Comparison of ENCODE assay signal across 14 mouse cellular contexts in genomic region chr16:29822110-29822509, GRCm38 (mm10).
"Had no signal": no experiment of that assay in that cellular context is flagged by ENCODE, and none has a peak within 500 bp of the region (broad histone marks: within the 10 kb centered on the region; RNA-seq: fewer than 3 reads in every experiment).

No protein-coding gene starts in this region.

- H3K27me3 ChIP-seq: intestine, embryonic 15.5 days; limb, embryonic 12.5 days had no signal

- H3K36me3 ChIP-seq: intestine, embryonic 15.5 days; limb, embryonic 12.5 days; liver, embryonic 13.5 days had no signal

- H3K4me3 ChIP-seq: intestine, embryonic 15.5 days; left cerebral cortex, adult 2 months; limb, embryonic 12.5 days; liver, embryonic 13.5 days had no signal

- H3K9ac ChIP-seq: intestine, embryonic 15.5 days; limb, embryonic 12.5 days; liver, embryonic 13.5 days had no signal

- ATAC-seq: intestine, embryonic 15.5 days had no signal

- DNase-seq: kidney, adult 11 months; kidney, adult 8-10 months; kidney, postnatal 25 days; layer of hippocampus, postnatal 36 days; liver, embryonic 13.5 days; lung, adult 2 months; lung, postnatal 14 days; midbrain, embryonic 14.5 days; thymus, adult 18-20 months; thymus, postnatal 36 days had no signal

- H3K4me2 ChIP-seq: intestine, embryonic 15.5 days; limb, embryonic 12.5 days; liver, embryonic 13.5 days; midbrain, embryonic 11.5 days had no signal

- H3K9me3 ChIP-seq: intestine, embryonic 15.5 days; limb, embryonic 12.5 days; liver, embryonic 13.5 days had no signal

- H3K27ac ChIP-seq: intestine, embryonic 15.5 days; left cerebral cortex, adult 2 months; limb, embryonic 12.5 days; liver, embryonic 13.5 days had no signal

- H3K4me1 ChIP-seq: liver, embryonic 13.5 days had no signal
